ENCODE assay signal across 24 mouse cellular contexts in genomic region chr1:60657511-60657910, GRCm38 (mm10). TPM values are rescaled to one million over a fixed set of nuclear protein-coding genes. Genes with fewer than 3 reads are reported as not detected.
DNase-seq lines count a peak whose midpoint lies in the region; ATAC-seq and TF ChIP-seq lines count a peak whose summit lies in the region.
"Had no signal": no experiment of that assay in that cellular context is flagged by ENCODE, and none has a peak within 500 bp of the region (broad histone marks: within the 10 kb centered on the region; RNA-seq: fewer than 3 reads in every experiment).

No protein-coding gene starts in this region.

- peak overlapping the region; percentile 32; the same call in 1 of the 2 replicates for H3K27ac ChIP-seq in heart, embryonic 10.5 days
- peak overlapping the region; percentile 17 for H3K27ac ChIP-seq in liver, adult 2 months (replicated peaks; ENCODE audit: insufficient read depth, low read depth, low read length)
- H3K27ac ChIP-seq in liver, embryonic 15.5 days (replicated peaks): peak overlapping the region; percentile 42
- H3K27ac ChIP-seq: embryonic facial prominence, embryonic 13.5 days; forebrain, embryonic 10.5 days; forebrain, embryonic 15.5 days; hindbrain, embryonic 14.5 days; kidney, embryonic 15.5 days; left cerebral cortex, adult 2 months; limb, embryonic 15.5 days; lung, embryonic 15.5 days; midbrain, embryonic 12.5 days; neural tube, embryonic 12.5 days had no signal

- no peaks in the 10 kb centered on the region for H3K27me3 ChIP-seq in heart, embryonic 10.5 days (ENCODE audit: insufficient read depth, poor library complexity, severe bottlenecking)
- no peaks in the 10 kb centered on the region for H3K27me3 ChIP-seq in liver, adult 2 months (ENCODE audit: control insufficient read depth, insufficient read depth, low read length)
- no peaks in the 10 kb centered on the region for H3K27me3 ChIP-seq in liver, embryonic 15.5 days
- H3K27me3 ChIP-seq: embryonic facial prominence, embryonic 13.5 days; forebrain, embryonic 15.5 days; kidney, embryonic 15.5 days; limb, embryonic 15.5 days; lung, embryonic 15.5 days; midbrain, embryonic 12.5 days; neural tube, embryonic 12.5 days had no signal

- DNase-seq in heart, embryonic 10.5 days (ENCODE audit: low spot score): no peak
- DNase-seq in heart, postnatal 4 days: no peak
- DNase-seq in liver, adult 2 months (ENCODE audit: extremely low read depth, low read depth, low spot score): no peak
- no peak for DNase-seq in liver
- no peak for DNase-seq in adrenal gland, postnatal 10 days
- DNase-seq: cerebellum, adult 8-10 months; kidney, adult 18-20 months; right cerebral cortex, adult 18-20 months; spleen, adult 18-20 months; thymus, postnatal 14 days had no signal

- ATAC-seq in liver, embryonic 15.5 days (ENCODE audit: insufficient read depth): no peak
- no peak for ATAC-seq in granulocyte monocyte progenitor cell, adult 5-6 weeks (replicated peaks; ENCODE audit: poor library complexity, severe bottlenecking)
- ATAC-seq: forebrain, embryonic 15.5 days had no signal

- no peak for TF ChIP-seq POLR2A in liver, adult 2 months (IDR thresholded peaks at IDR 0.05; ENCODE audit: extremely low read depth, insufficient read depth, low read length)

- no peak for TF ChIP-seq CTCF in liver, adult 2 months (IDR thresholded peaks at IDR 0.05; ENCODE audit: low read depth, low read length)

- H3K4me2 ChIP-seq in liver, embryonic 15.5 days: no peak overlapping the region
- H3K4me2 ChIP-seq: embryonic facial prominence, embryonic 13.5 days; forebrain, embryonic 15.5 days; hindbrain, embryonic 14.5 days; kidney, embryonic 15.5 days; limb, embryonic 15.5 days; lung, embryonic 15.5 days; midbrain, embryonic 12.5 days; neural tube, embryonic 12.5 days had no signal

- no peak overlapping the region for H3K4me3 ChIP-seq in heart, embryonic 10.5 days
- H3K4me3 ChIP-seq in liver, adult 2 months (ENCODE audit: insufficient read depth, low read depth, low read length): no peak overlapping the region
- H3K4me3 ChIP-seq in liver, embryonic 15.5 days (replicated peaks): no peak overlapping the region
- H3K4me3 ChIP-seq: embryonic facial prominence, embryonic 13.5 days; forebrain, embryonic 10.5 days; forebrain, embryonic 15.5 days; kidney, embryonic 15.5 days; left cerebral cortex, adult 2 months; limb, embryonic 15.5 days; lung, embryonic 15.5 days; midbrain, embryonic 12.5 days; myocyte; neural tube, embryonic 12.5 days had no signal

- no peaks in the 10 kb centered on the region for H3K9me3 ChIP-seq in heart, embryonic 10.5 days
- H3K9me3 ChIP-seq in liver, embryonic 15.5 days (replicated peaks): no peaks in the 10 kb centered on the region
- H3K9me3 ChIP-seq: embryonic facial prominence, embryonic 13.5 days; forebrain, embryonic 10.5 days; forebrain, embryonic 15.5 days; kidney, embryonic 15.5 days; limb, embryonic 15.5 days; lung, embryonic 15.5 days; midbrain, embryonic 12.5 days; neural tube, embryonic 12.5 days had no signal

- WGBS in heart, embryonic 10.5 days: 60% methylated on average over 6 of the region's 6 CpGs
- 61% methylated on average over 6 of the region's 6 CpGs for WGBS in liver, adult 2 months
- WGBS in liver, embryonic 15.5 days (ENCODE audit: insufficient replicate concordance): 43% methylated on average over 6 of the region's 6 CpGs

- H3K36me3 ChIP-seq in heart, embryonic 10.5 days: no peaks in the 10 kb centered on the region
- H3K36me3 ChIP-seq in liver, adult 2 months (ENCODE audit: control insufficient read depth, insufficient read depth, low read length): no peaks in the 10 kb centered on the region
- H3K36me3 ChIP-seq in liver, embryonic 15.5 days (replicated peaks): no peaks in the 10 kb centered on the region
- H3K36me3 ChIP-seq: embryonic facial prominence, embryonic 13.5 days; forebrain, embryonic 10.5 days; forebrain, embryonic 15.5 days; kidney, embryonic 15.5 days; limb, embryonic 15.5 days; lung, embryonic 15.5 days; midbrain, embryonic 12.5 days; neural tube, embryonic 12.5 days had no signal

- no peaks in the 10 kb centered on the region for H3K79me2 ChIP-seq in liver, adult 2 months (ENCODE audit: control insufficient read depth, insufficient read depth, low read length)

- H3K4me1 ChIP-seq in heart, embryonic 10.5 days: peaks cover 47% of the 10 kb centered on the region
- H3K4me1 ChIP-seq in liver, adult 2 months (ENCODE audit: control insufficient read depth, insufficient read depth, low read length): peaks cover 22% of the 10 kb centered on the region
- H3K4me1 ChIP-seq in liver, embryonic 15.5 days (replicated peaks): peaks cover 14% of the 10 kb centered on the region
- H3K4me1 ChIP-seq: embryonic facial prominence, embryonic 13.5 days; forebrain, embryonic 10.5 days; forebrain, embryonic 15.5 days; limb, embryonic 15.5 days; midbrain, embryonic 12.5 days; neural tube, embryonic 12.5 days had no signal

- no peak overlapping the region for H3K9ac ChIP-seq in liver, adult 2 months (ENCODE audit: low read depth, low read length)
- no peak overlapping the region for H3K9ac ChIP-seq in liver, embryonic 15.5 days
- H3K9ac ChIP-seq: embryonic facial prominence, embryonic 13.5 days; forebrain, embryonic 15.5 days; hindbrain, embryonic 14.5 days; kidney, embryonic 15.5 days; limb, embryonic 15.5 days; lung, embryonic 15.5 days; midbrain, embryonic 12.5 days; neural tube, embryonic 12.5 days had no signal

RNA-seq across cellular contexts. Expression of gene Cd28, which starts 59.1 kb away (rescaled TPM):
- 0.16 TPM in 2 replicates for polyA plus RNA-seq in heart, embryonic 10.5 days (2016; fragmentation: Nextera tagmentation; extraction: Ambion mirVana)
- under 1 TPM; 0.63 to 0.71 TPM for total RNA-seq in heart, postnatal 4 days (2021)
- 0.28 and 0.54 TPM in 2 replicates for total RNA-seq in liver, adult 2 months (2014; rRNA removed)
- 0.06 and 0.10 TPM in 2 replicates for polyA plus RNA-seq in liver, adult 2 months (2012; rRNA removed)
- 0.03 and 0.09 TPM in 2 replicates for polyA plus RNA-seq in liver, embryonic 15.5 days (2015; fragmentation: Nextera tagmentation; extraction: Ambion mirVana)
- 1.4 and 3.2 TPM in 2 replicates for total RNA-seq in granulocyte monocyte progenitor cell, adult 5-6 weeks (2014; fragmentation: Nextera tagmentation)
- 1.0 and 2.3 TPM in 2 replicates for total RNA-seq in granulocyte monocyte progenitor cell, adult 5-6 weeks (2017)
- 1 to 10 TPM; 1.2 TPM for total RNA-seq in adrenal gland, postnatal 10 days (2021)
- total RNA-seq: midbrain, postnatal 0 days had no signal
